Mouse (Mus musculus) lung, embryonic 14.5 days (tissue): ENCODE measurements around the gene Csnk1d. TPM values are rescaled to one million over a fixed set of nuclear protein-coding genes. Genes with fewer than 3 reads are reported as not detected.

Experiments
- ATAC-seq: fragments of 200-750 bp; cut with Nextera tagmentation; 2 replicates; pipeline ENCODE4 v1.8.0; 2017; ENCODE audit warnings: mild to moderate bottlenecking, moderate TSS enrichment, moderate library complexity; ENCODE audit not compliant: insufficient read depth
- DNase-seq: peaks from one replicate; pipeline ENCODE4 v3.0.0-alpha.2; 2015
- H3K27ac ChIP-seq: fragments of 300-500 bp; sonication (generic); 2 replicates; pipeline ENCODE4 v1.5.1; 2014; ENCODE audit warnings: low read depth, mild to moderate bottlenecking, moderate library complexity
- H3K27me3 ChIP-seq: fragments of 300-500 bp; sonication (generic); 2 replicates; pipeline ENCODE4 v1.6.1; 2014; ENCODE audit warnings: low read length, control low read depth; ENCODE audit not compliant: insufficient read depth
- H3K36me3 ChIP-seq: fragments of 300-500 bp; sonication (generic); 2 replicates; pipeline ENCODE4 v1.6.1; 2014; ENCODE audit warnings: control low read depth; ENCODE audit not compliant: insufficient read depth
- H3K4me1 ChIP-seq: fragments of 300-500 bp; sonication (generic); 2 replicates; pipeline ENCODE4 v1.6.1; 2014; ENCODE audit warnings: antibody characterized with exemption, control low read depth; ENCODE audit not compliant: insufficient read depth
- H3K4me2 ChIP-seq: fragments of 300-500 bp; sonication (generic); 2 replicates; pipeline ENCODE4 v1.6.1; 2014; ENCODE audit warnings: mild to moderate bottlenecking
- H3K4me3 ChIP-seq: fragments of 300-500 bp; sonication (generic); 2 replicates; pipeline ENCODE4 v1.5.1; 2014; ENCODE audit warnings: low read depth, low read length
- H3K9ac ChIP-seq: fragments of 300-500 bp; sonication (generic); 2 replicates; pipeline ENCODE4 v1.6.1; 2014
- H3K9me3 ChIP-seq: fragments of 300-500 bp; sonication (generic); 2 replicates; pipeline ENCODE4 v1.6.1; 2016; ENCODE audit warnings: low read depth, low read length, control low read depth
- CTCF ChIP-seq: IDR thresholded peaks from 2 replicates; pipeline ENCODE4 v1.5.1; 2016; ENCODE audit warnings: antibody characterized with exemption, low read depth
- whole genome bisulfite sequencing: fragments of 180-500 bp; shearing (Covaris S2); extraction: QIAGEN DNeasy Blood & Tissue Kit; methylation state at CpG from one replicate; pipeline ENCODE4 v1.1.7; 2014; 5-methylcytosine and 5-hydroxymethylcytosine counted together
- polyA plus RNA-seq: library from polyadenylated mRNA; unstranded; fragments of >200 nt; fragmentation: Nextera tagmentation; extraction: Ambion mirVana; gene quantifications from 2 replicates; pipeline ENCODE4 v1.2.1, GENCODE M21; 2014

The Csnk1d gene
- polyA plus RNA-seq, 1 experiment from 2014 or later: 89.8 TPM

DNA sequence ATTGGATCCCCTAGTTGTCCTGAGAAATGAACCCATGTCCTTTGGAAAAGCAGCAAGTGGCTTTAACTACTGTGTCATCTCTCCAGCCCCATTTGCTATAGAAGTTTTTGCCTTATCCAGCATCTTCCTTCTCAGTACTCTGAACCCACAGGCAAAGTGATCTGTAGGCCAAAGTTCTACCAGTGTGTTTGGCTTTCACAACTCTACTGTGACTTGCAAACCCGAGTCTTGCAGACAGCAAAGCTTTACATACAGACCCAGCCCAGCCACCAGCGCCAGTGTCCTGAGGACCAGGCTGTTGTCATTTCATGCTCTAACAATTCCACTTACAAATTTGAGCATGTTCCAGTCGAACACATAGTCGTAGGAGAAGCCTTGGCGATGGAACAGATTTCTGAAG, 19.9 kb downstream of the Csnk1d start:
- DNase-seq (no peak), ATAC-seq (no peak)

GRCm38 (mm10) chr11:120969742-120970141, 21.4 kb downstream of the Csnk1d start:
- Histone ChIP-seq H3K4me3 (no peak overlapping the region), H3K4me2 (no peak overlapping the region), H3K9me3 (no peaks in the 10 kb centered on the region), H3K27me3 (no peaks in the 10 kb centered on the region), H3K4me1 (no peaks in the 10 kb centered on the region), H3K27ac (no peak overlapping the region), H3K9ac (no peak overlapping the region), H3K36me3 (peaks cover 100% of the 10 kb centered on the region)
- 91% methylated on average over 5 of the region's 5 CpGs for WGBS
- DNase-seq (no peak), ATAC-seq (no peak)
- no peak for TF ChIP-seq CTCF

More for the DNA sequence above, 19.9 kb downstream of the Csnk1d start:
- Histone ChIP-seq H3K27ac (no peak overlapping the region), H3K36me3 (peaks cover 99% of the 10 kb centered on the region), H3K9ac (no peak overlapping the region), H3K4me3 (no peak overlapping the region), H3K4me1 (no peaks in the 10 kb centered on the region), H3K9me3 (no peaks in the 10 kb centered on the region), H3K27me3 (no peaks in the 10 kb centered on the region), H3K4me2 (no peak overlapping the region)
- 89% methylated on average over 5 of the region's 5 CpGs for WGBS
- no peak for TF ChIP-seq CTCF

- no peak for DNase-seq
- Histone ChIP-seq H3K27ac (no peak overlapping the region), H3K27me3 (no peaks in the 10 kb centered on the region), H3K4me2 (no peak overlapping the region), H3K9me3 (no peaks in the 10 kb centered on the region), H3K4me1 (no peaks in the 10 kb centered on the region), H3K36me3 (peaks cover 99% of the 10 kb centered on the region), H3K4me3 (no peak overlapping the region), H3K9ac (no peak overlapping the region)
- TF ChIP-seq CTCF: no peak
- ATAC-seq: no peak
- 73% methylated on average over 4 of the region's 4 CpGs for WGBS
Measured at GRCm38 (mm10) chr11:120965587-120965986, 25.5 kb downstream of the Csnk1d start.

DNA sequence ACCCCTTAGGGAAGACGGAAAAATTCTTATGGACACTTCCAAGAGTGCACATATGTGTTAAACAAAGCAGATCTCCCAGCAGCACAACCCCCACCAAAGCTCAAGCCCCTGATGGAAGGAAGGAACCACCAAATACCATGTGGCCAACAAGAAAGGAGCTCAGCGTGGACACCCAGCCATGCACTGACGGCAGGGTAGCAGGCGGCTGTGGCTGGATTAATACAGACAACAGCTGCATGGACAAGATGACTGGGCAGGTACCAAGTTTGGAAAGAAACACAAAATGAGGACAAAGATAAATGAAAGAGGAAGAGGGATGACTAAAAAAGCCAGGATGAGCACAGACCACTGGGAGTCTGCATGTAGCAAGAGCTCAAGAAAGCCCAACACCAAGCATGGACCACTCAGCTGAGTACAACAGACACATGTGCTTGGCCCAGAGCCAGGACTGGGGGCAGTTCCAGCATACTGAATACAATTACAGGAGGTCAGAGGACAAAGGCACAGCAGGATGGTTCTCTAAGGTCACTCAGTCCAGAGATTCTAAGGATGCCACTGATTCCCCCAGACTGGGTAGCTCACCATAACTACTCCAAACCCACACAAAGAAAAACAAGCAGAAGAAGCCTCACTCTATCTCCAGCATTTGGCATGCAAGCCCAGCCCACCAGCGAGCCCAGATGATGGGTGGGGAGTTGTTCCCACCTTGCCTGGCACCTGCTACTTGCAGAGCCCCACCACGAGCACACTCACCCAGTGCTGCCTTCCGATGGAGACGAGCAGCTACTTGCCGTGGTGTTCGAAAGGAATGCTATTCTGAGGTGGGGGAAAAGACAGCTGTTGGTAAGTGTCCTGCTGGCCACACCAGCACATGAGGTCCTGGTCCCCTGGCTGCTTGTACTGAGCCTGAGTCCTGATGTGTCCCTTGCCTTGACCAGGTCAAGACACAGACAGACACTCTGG, 26.7 kb downstream of the Csnk1d start:
- TF ChIP-seq CTCF: no peak
- WGBS: 80% methylated on average over 10 of the region's 10 CpGs

DNA sequence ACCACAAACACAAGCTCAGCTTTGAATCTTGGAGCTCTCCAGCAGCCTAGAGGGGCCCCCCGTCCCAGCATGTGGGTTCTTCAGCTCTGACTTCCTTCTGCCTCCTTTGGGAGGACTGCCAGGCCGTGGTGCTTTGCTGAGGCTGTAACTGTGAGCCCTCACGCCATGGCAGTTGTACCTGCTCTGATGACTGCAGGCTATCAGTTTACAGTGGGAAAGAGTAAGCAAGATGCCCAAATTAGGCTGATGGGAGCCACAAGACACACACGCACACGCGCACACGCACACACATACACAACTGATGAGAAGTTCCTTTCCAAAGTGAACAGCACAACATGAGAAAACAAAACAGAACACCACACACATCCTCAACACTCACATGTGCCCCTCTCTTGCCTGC, 28.2 kb downstream of the Csnk1d start:
- Histone ChIP-seq H3K9ac (no peak overlapping the region), H3K4me3 (no peak overlapping the region), H3K9me3 (no peaks in the 10 kb centered on the region), H3K27ac (no peak overlapping the region), H3K4me1 (no peaks in the 10 kb centered on the region), H3K36me3 (peaks cover 93% of the 10 kb centered on the region), H3K4me2 (no peak overlapping the region), H3K27me3 (no peaks in the 10 kb centered on the region)
- TF ChIP-seq CTCF: no peak
- WGBS: 87% methylated on average over 7 of the region's 7 CpGs
- ATAC-seq (no peak), DNase-seq (no peak)

More for the DNA sequence above, 26.7 kb downstream of the Csnk1d start:
- no peak overlapping the region for H3K4me2 ChIP-seq
- no peak overlapping the region for H3K27ac ChIP-seq
- H3K36me3 ChIP-seq: peaks cover 93% of the 10 kb centered on the region
- no peaks in the 10 kb centered on the region for H3K4me1 ChIP-seq
- ATAC-seq: no peak
- H3K4me3 ChIP-seq: no peak overlapping the region
- DNase-seq: peak; percentile 55
- no peaks in the 10 kb centered on the region for H3K9me3 ChIP-seq
- no peak overlapping the region for H3K9ac ChIP-seq
- H3K27me3 ChIP-seq: no peaks in the 10 kb centered on the region

DNA sequence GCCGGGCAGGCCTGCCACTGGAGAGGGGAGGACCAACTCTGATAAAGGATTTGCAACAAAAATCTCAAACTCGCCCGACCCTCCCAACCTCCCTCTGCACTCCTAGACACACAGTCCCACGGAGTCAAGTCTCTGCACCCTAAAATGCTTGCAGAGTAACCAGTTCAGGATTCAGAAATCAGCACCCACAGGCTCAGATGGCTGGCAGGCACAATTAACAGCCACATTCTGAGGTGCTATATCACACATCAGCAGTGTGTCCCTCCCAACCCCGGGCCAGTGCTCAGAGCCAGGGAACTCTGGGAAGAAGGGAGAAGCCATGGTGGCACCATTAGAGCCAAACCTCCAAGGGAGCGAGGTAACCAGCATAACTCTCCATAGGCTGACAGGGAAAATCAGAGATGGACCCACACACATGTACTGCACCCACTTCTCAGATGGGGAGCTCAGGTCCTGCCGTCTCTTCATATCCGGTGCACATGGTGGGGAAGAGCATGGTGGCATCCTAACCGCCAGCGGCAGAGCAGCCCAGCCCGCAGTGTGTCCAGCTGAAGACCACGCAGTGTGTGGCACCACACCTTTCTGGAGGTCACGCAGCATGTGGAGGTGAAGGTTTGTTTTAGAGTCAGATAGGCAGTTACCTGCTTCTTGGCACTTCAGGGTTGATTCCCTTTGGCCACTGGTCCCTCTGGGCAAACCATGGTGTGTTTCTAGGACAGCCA, 28.9 kb downstream of the Csnk1d start:
- Histone ChIP-seq H3K9ac (no peak overlapping the region), H3K9me3 (no peaks in the 10 kb centered on the region), H3K27ac (no peak overlapping the region), H3K4me1 (no peaks in the 10 kb centered on the region), H3K36me3 (peaks cover 93% of the 10 kb centered on the region), H3K4me3 (no peak overlapping the region), H3K27me3 (no peaks in the 10 kb centered on the region), H3K4me2 (no peak overlapping the region)
- no peak for ATAC-seq
- TF ChIP-seq CTCF: no peak
- DNase-seq: no peak
- 91% methylated on average over 13 of the region's 13 CpGs for WGBS

GRCm38 (mm10) chr11:120961594-120961993, 29.5 kb downstream of the Csnk1d start:
- H3K27me3 ChIP-seq: no peaks in the 10 kb centered on the region
- no peak for TF ChIP-seq CTCF
- H3K9ac ChIP-seq: no peak overlapping the region
- no peak overlapping the region for H3K4me2 ChIP-seq
- no peak overlapping the region for H3K27ac ChIP-seq
- no peaks in the 10 kb centered on the region for H3K9me3 ChIP-seq
- H3K4me3 ChIP-seq: no peak overlapping the region
- 76% methylated on average over 7 of the region's 7 CpGs for WGBS
- no peaks in the 10 kb centered on the region for H3K4me1 ChIP-seq
- ATAC-seq: no peak
- DNase-seq: no peak
- H3K36me3 ChIP-seq: peaks cover 93% of the 10 kb centered on the region
